Mouse (Mus musculus): ENCODE measurements around the gene Ranbp9. TPM values are rescaled to one million over a fixed set of nuclear protein-coding genes. Genes with fewer than 3 reads are reported as not detected.

Gene Ranbp9
- total and polyA plus RNA-seq, 2 experiments from 2014 or later = 9.3 to 44.9 TPM

- no peak overlapping the region for H3K27ac ChIP-seq (ENCODE audit: low read depth, low read length)
- ATAC-seq (no peak), DNase-seq (no peak)
- no peaks in the 10 kb centered on the region for H3K27me3 ChIP-seq (ENCODE audit: insufficient read depth, low read length)
- H3K4me3 ChIP-seq (ENCODE audit: low read depth, low read length) = no peak overlapping the region
- no peak overlapping the region for H3K9ac ChIP-seq
- H3K4me2 ChIP-seq (ENCODE audit: low read depth) = no peak overlapping the region
- no peaks in the 10 kb centered on the region for H3K36me3 ChIP-seq (ENCODE audit: insufficient read depth)
- 94% methylated on average over 9 of the region's 9 CpGs for WGBS
- TF ChIP-seq CTCF (IDR thresholded peaks at IDR 0.05; ENCODE audit: low read depth) = no peak
- H3K4me1 ChIP-seq (ENCODE audit: insufficient read depth) = peaks cover 10% of the 10 kb centered on the region
- no peaks in the 10 kb centered on the region for H3K9me3 ChIP-seq (ENCODE audit: low read length)
Observed at GRCm38 (mm10) chr13:43482782-43483181, 1.7 kb upstream of the Ranbp9 start.

GRCm38 (mm10) chr13:43481859-43482245 is 770 bp upstream of the Ranbp9 start:
- Histone ChIP-seq H3K4me3 (ENCODE audit: low read depth, low read length) (peak overlapping the region; percentile 95), H3K27ac (ENCODE audit: low read depth, low read length) (peak overlapping the region; percentile 99), H3K9me3 (ENCODE audit: low read length) (no peaks in the 10 kb centered on the region), H3K36me3 (ENCODE audit: insufficient read depth) (no peaks in the 10 kb centered on the region), H3K4me1 (ENCODE audit: insufficient read depth) (peaks cover 14% of the 10 kb centered on the region), H3K27me3 (ENCODE audit: insufficient read depth, low read length) (no peaks in the 10 kb centered on the region), H3K9ac (peak overlapping the region; percentile 95), H3K4me2 (ENCODE audit: low read depth) (peak overlapping the region; percentile 76)
- ATAC-seq = no peak
- WGBS = 20% methylated on average over 6 of the region's 6 CpGs
- no peak for TF ChIP-seq CTCF (IDR thresholded peaks at IDR 0.05; ENCODE audit: low read depth)
- DNase-seq = no peak

GRCm38 (mm10) chr13:43480595-43480956 is 506 bp downstream of the Ranbp9 start:
- H3K36me3 ChIP-seq (ENCODE audit: insufficient read depth) = no peaks in the 10 kb centered on the region
- ATAC-seq (no peak; the same call in 1 of the 2 replicates), DNase-seq (no peak)
- H3K9ac ChIP-seq = peak overlapping the region; percentile 95
- no peak for TF ChIP-seq CTCF (IDR thresholded peaks at IDR 0.05; ENCODE audit: low read depth)
- peak overlapping the region; percentile 95 for H3K4me3 ChIP-seq (ENCODE audit: low read depth, low read length)
- H3K4me2 ChIP-seq (ENCODE audit: low read depth) = peak overlapping the region; percentile 76
- peaks cover 14% of the 10 kb centered on the region for H3K4me1 ChIP-seq (ENCODE audit: insufficient read depth)
- WGBS = 3% methylated on average over 7 of the region's 67 CpGs
- H3K27ac ChIP-seq (ENCODE audit: low read depth, low read length) = peak overlapping the region; percentile 99
- no peaks in the 10 kb centered on the region for H3K9me3 ChIP-seq (ENCODE audit: low read length)
- H3K27me3 ChIP-seq (ENCODE audit: insufficient read depth, low read length) = no peaks in the 10 kb centered on the region

- whole genome bisulfite sequencing = under 1% methylated on average over 36 of the region's 36 CpGs
- no peak for DNase-seq
- H3K9ac ChIP-seq = peak overlapping the region; percentile 95
Observed at GRCm38 (mm10) chr13:43479767-43480571, 1.1 kb downstream of the Ranbp9 start.

GRCm38 (mm10) chr13:43479024-43479705 is 1.9 kb downstream of the Ranbp9 start:
- ATAC-seq (no peak), DNase-seq (no peak)
- H3K27ac ChIP-seq (ENCODE audit: low read depth, low read length) = no peak overlapping the region
- H3K4me3 ChIP-seq (ENCODE audit: low read depth, low read length) = peak overlapping the region; percentile 95
- H3K36me3 ChIP-seq (ENCODE audit: insufficient read depth) = no peaks in the 10 kb centered on the region
- TF ChIP-seq CTCF (IDR thresholded peaks at IDR 0.05; ENCODE audit: low read depth) = no peak
- H3K27me3 ChIP-seq (ENCODE audit: insufficient read depth, low read length) = no peaks in the 10 kb centered on the region
- peaks cover 14% of the 10 kb centered on the region for H3K4me1 ChIP-seq (ENCODE audit: insufficient read depth)
- peak overlapping the region; percentile 76 for H3K4me2 ChIP-seq (ENCODE audit: low read depth)
- no peaks in the 10 kb centered on the region for H3K9me3 ChIP-seq (ENCODE audit: low read length)
- under 1% methylated on average over 6 of the region's 6 CpGs for WGBS
- H3K9ac ChIP-seq = peak overlapping the region; percentile 95

More at GRCm38 (mm10) chr13:43479767-43480571, 1.1 kb downstream of the Ranbp9 start:
- Histone ChIP-seq H3K4me1 (ENCODE audit: insufficient read depth) (peaks cover 14% of the 10 kb centered on the region), H3K27me3 (ENCODE audit: insufficient read depth, low read length) (no peaks in the 10 kb centered on the region), H3K4me3 (ENCODE audit: low read depth, low read length) (peak overlapping the region; percentile 95), H3K27ac (ENCODE audit: low read depth, low read length) (peak overlapping the region; percentile 99), H3K9me3 (ENCODE audit: low read length) (no peaks in the 10 kb centered on the region), H3K4me2 (ENCODE audit: low read depth) (peak overlapping the region; percentile 76), H3K36me3 (ENCODE audit: insufficient read depth) (no peaks in the 10 kb centered on the region)
- TF ChIP-seq CTCF (IDR thresholded peaks at IDR 0.05; ENCODE audit: low read depth) = no peak
- 0 out of 2 replicates have a peak, but pooled peaks have one; percentile 6 for ATAC-seq

GRCm38 (mm10) chr13:43478586-43478985 is 2.5 kb downstream of the Ranbp9 start:
- peak overlapping the region; percentile 35; the same call in 1 of the 2 replicates for H3K27ac ChIP-seq (ENCODE audit: low read depth, low read length)
- DNase-seq = no peak
- peak overlapping the region; percentile 95 for H3K4me3 ChIP-seq (ENCODE audit: low read depth, low read length)
- WGBS = 10% methylated on average over 8 of the region's 8 CpGs
- no peaks in the 10 kb centered on the region for H3K36me3 ChIP-seq (ENCODE audit: insufficient read depth)
- peak overlapping the region; percentile 76 for H3K4me2 ChIP-seq (ENCODE audit: low read depth)
- H3K27me3 ChIP-seq (ENCODE audit: insufficient read depth, low read length) = no peaks in the 10 kb centered on the region
- peaks cover 14% of the 10 kb centered on the region for H3K4me1 ChIP-seq (ENCODE audit: insufficient read depth)
- ATAC-seq = no peak
- no peaks in the 10 kb centered on the region for H3K9me3 ChIP-seq (ENCODE audit: low read length)
- TF ChIP-seq CTCF (IDR thresholded peaks at IDR 0.05; ENCODE audit: low read depth) = no peak
- H3K9ac ChIP-seq = peak overlapping the region; percentile 51

Measured in forebrain, postnatal 0 days (tissue).